Mouse (Mus musculus): ENCODE measurements around the gene Grin2c. TPM values are rescaled to one million over a fixed set of nuclear protein-coding genes. Genes with fewer than 3 reads are reported as not detected.

Grin2c gene
- total and polyA plus RNA-seq, 3 experiments: not detected

DNA sequence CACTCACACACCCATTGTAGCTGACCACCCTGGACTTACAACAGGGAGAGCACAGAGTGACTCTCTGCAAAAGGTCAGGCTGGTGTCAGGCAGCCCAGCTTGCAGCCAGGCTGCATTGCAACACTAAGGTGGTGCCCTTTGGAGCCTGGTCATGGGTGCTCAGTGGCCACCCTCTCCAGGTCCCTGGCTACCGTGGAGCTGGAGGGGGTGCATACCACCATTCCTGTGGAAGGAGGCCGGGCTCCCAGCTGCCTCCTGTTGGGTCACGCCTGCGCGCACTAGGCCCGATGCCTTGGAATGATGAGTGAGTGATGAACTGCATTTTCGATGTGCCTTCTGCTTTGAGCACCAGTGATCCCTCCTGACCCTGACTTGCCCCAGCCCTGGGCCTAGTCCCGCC is 22.2 kb downstream of the Grin2c start:
- no peak overlapping the region for H3K4me3 ChIP-seq (ENCODE audit: control insufficient read depth in 1 of 2, insufficient read depth in 1 of 2, low read depth in 2 of 2, low read length in 2 of 2)
- no peak overlapping the region for H3K9ac ChIP-seq (ENCODE audit: control insufficient read depth, low read depth, low read length, poor library complexity, severe bottlenecking)
- no peak for TF ChIP-seq BHLHE40 (IDR thresholded peaks at IDR 0.05; ENCODE audit: borderline replicate concordance, low read depth, low read length)
- no peak for TF ChIP-seq POLR2A (IDR thresholded peaks at IDR 0.05; ENCODE audit: control insufficient read depth in 1 of 2, insufficient read depth in 1 of 2, low read depth in 1 of 2, low read length in 2 of 2, poor library complexity in 1 of 2)
- TF ChIP-seq ELF1 (IDR thresholded peaks at IDR 0.05; ENCODE audit: low read depth, low read length): no peak
- no peak for TF ChIP-seq CTCF (IDR thresholded peaks at IDR 0.05 in 2 of 3, conservative IDR thresholded peaks at IDR 0.05 in 1 of 3; ENCODE audit: control insufficient read depth in 1 of 3, insufficient read depth in 1 of 3, low read depth in 2 of 3, low read length in 3 of 3, poor library complexity in 1 of 3, severe bottlenecking in 1 of 3)
- TF ChIP-seq GABPA (IDR thresholded peaks at IDR 0.05; ENCODE audit: low read depth, low read length): no peak
- no peak for TF ChIP-seq MYC (IDR thresholded peaks at IDR 0.05; ENCODE audit: low read depth, low read length)
- no peak for TF ChIP-seq ZKSCAN1 (IDR thresholded peaks at IDR 0.05; ENCODE audit: low read depth, low read length)
- TF ChIP-seq USF2 (IDR thresholded peaks at IDR 0.05; ENCODE audit: borderline replicate concordance in 1 of 2, insufficient read depth in 1 of 2, low read depth in 1 of 2, low read length in 2 of 2): no peak
- no peak for TF ChIP-seq MAFK (IDR thresholded peaks at IDR 0.05; ENCODE audit: borderline replicate concordance, low read depth, low read length)
- TF ChIP-seq CHD2 (IDR thresholded peaks at IDR 0.05; ENCODE audit: low read length): no peak
- TF ChIP-seq ZNF384 (IDR thresholded peaks at IDR 0.05; ENCODE audit: low read depth, low read length): no peak
- no peak for TF ChIP-seq MAZ (IDR thresholded peaks at IDR 0.05; ENCODE audit: low read depth, low read length)
- TF ChIP-seq POLR2AphosphoS2 (IDR thresholded peaks at IDR 0.05; ENCODE audit: low read length): no peak
- no peak for TF ChIP-seq MYB (IDR thresholded peaks at IDR 0.05; ENCODE audit: low read depth, low read length)
- TF ChIP-seq JUND (IDR thresholded peaks at IDR 0.05; ENCODE audit: low read depth, low read length): no peak
- TF ChIP-seq EP300 (IDR thresholded peaks at IDR 0.05; ENCODE audit: low read depth in 1 of 2, low read length in 2 of 2): no peak
- no peak for TF ChIP-seq E2F4 (IDR thresholded peaks at IDR 0.05; ENCODE audit: borderline replicate concordance, low read depth, low read length)
- no peak for TF ChIP-seq ZMIZ1 (IDR thresholded peaks at IDR 0.05; ENCODE audit: low read depth, low read length)
- TF ChIP-seq ETS1 (IDR thresholded peaks at IDR 0.05; ENCODE audit: low read depth, low read length): no peak
- DNase-seq (ENCODE audit: low read depth, low spot score): no peak
- H3K27ac ChIP-seq (ENCODE audit: control insufficient read depth, low read depth, low read length): no peak overlapping the region
- no peaks in the 10 kb centered on the region for H3K79me2 ChIP-seq (ENCODE audit: control insufficient read depth, insufficient read depth, low read length, poor library complexity)
- no peaks in the 10 kb centered on the region for H3K4me1 ChIP-seq (ENCODE audit: control insufficient read depth in 1 of 2, insufficient read depth in 2 of 2, low read length in 2 of 2)
- H3K36me3 ChIP-seq (ENCODE audit: control insufficient read depth in 1 of 2, insufficient read depth in 2 of 2, low read length in 2 of 2): no peaks in the 10 kb centered on the region; a peak in 1 of 4 replicates
- H3K27me3 ChIP-seq (ENCODE audit: control insufficient read depth in 1 of 2, insufficient read depth in 2 of 2, low read length in 2 of 2): no peaks in the 10 kb centered on the region
- H3K9me3 ChIP-seq (replicated peaks; ENCODE audit: insufficient read depth, low read length): no peaks in the 10 kb centered on the region

DNA sequence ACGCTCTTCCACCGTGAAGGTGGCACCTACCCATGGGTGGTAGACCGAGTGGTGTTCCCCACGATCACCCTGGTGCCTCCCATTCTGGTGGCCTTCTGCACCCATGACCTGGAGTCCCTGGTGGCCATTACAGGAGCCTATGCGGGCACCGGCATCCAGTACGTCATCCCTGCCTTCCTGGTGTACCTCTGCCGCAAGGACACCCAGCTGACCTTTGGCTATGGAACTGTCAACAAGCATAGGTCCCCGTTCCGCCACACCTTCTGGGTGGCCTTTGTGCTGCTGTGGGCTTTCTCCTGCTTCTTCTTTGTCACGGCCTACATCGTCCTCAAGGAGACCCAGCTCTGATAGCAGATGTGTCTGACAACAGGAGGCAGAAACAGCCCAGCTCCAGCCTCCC is 23.3 kb downstream of the Grin2c start:
- no peak overlapping the region for H3K4me3 ChIP-seq (ENCODE audit: control insufficient read depth in 1 of 2, insufficient read depth in 1 of 2, low read depth in 2 of 2, low read length in 2 of 2)
- no peaks in the 10 kb centered on the region for H3K27me3 ChIP-seq (ENCODE audit: control insufficient read depth in 1 of 2, insufficient read depth in 2 of 2, low read length in 2 of 2)
- H3K9ac ChIP-seq (ENCODE audit: control insufficient read depth, low read depth, low read length, poor library complexity, severe bottlenecking): no peak overlapping the region
- no peaks in the 10 kb centered on the region for H3K9me3 ChIP-seq (replicated peaks; ENCODE audit: insufficient read depth, low read length)
- H3K4me1 ChIP-seq (ENCODE audit: control insufficient read depth in 1 of 2, insufficient read depth in 2 of 2, low read length in 2 of 2): no peaks in the 10 kb centered on the region
- TF ChIP-seq MAX (IDR thresholded peaks at IDR 0.05; ENCODE audit: low read length) (no peak), ELF1 (IDR thresholded peaks at IDR 0.05; ENCODE audit: low read depth, low read length) (no peak), NELFE (IDR thresholded peaks at IDR 0.05; ENCODE audit: low read depth, low read length) (no peak), GATA1 (IDR thresholded peaks at IDR 0.05; ENCODE audit: low read depth, low read length) (no peak), MXI1 (IDR thresholded peaks at IDR 0.05; ENCODE audit: low read depth, low read length) (no peak), TBP (IDR thresholded peaks at IDR 0.05; ENCODE audit: low read depth, low read length) (no peak), POLR2AphosphoS5 (IDR thresholded peaks at IDR 0.05; ENCODE audit: borderline replicate concordance, low read depth, low read length) (no peak), UBTF (IDR thresholded peaks at IDR 0.05; ENCODE audit: borderline replicate concordance, insufficient read depth, low read depth, low read length) (no peak), CHD2 (IDR thresholded peaks at IDR 0.05; ENCODE audit: low read length) (no peak), MAZ (IDR thresholded peaks at IDR 0.05; ENCODE audit: low read depth, low read length) (no peak), USF2 (IDR thresholded peaks at IDR 0.05; ENCODE audit: borderline replicate concordance in 1 of 2, insufficient read depth in 1 of 2, low read depth in 1 of 2, low read length in 2 of 2) (no peak)
- no peak overlapping the region for H3K27ac ChIP-seq (ENCODE audit: control insufficient read depth, low read depth, low read length)
- no peak for DNase-seq (ENCODE audit: low read depth, low spot score)
- no peaks in the 10 kb centered on the region; a peak in 2 of 4 replicates for H3K36me3 ChIP-seq (ENCODE audit: control insufficient read depth in 1 of 2, insufficient read depth in 2 of 2, low read length in 2 of 2)
- H3K79me2 ChIP-seq (ENCODE audit: control insufficient read depth, insufficient read depth, low read length, poor library complexity): no peaks in the 10 kb centered on the region

All from MEL (cell line).